Mouse (Mus musculus) cerebellum, adult 8-10 months (tissue): ENCODE results near the gene Apof.
"Not testable (repeated sequence)": the region's sequence is repeated elsewhere in the genome, so short reads cannot be mapped to it uniquely, and the experiment has no call there.

Experiments used
- DNase-seq: peaks from one replicate; pipeline ENCODE4 v3.0.0; 2022

Gene Apof

DNA sequence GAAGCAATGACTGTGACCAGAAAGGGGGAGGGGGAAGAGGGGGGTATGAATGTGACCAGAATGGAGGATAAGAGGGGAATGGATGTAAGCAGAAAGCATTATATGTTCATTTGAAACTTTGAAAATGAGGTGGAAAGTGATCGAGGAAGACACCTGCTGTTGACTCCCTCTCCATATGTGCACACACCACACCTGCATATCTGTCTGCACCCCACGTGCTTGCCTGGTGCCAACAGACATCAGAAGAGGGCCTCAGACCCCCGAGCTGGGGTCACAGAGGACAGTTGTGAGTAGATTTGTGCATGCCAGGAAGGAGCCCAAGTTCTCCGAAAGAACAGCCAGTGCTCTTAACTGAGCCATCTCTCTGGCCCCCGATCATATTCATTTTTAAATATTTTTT lies 8.5 kb upstream of the Apof start:
- DNase-seq, result no peak

DNA sequence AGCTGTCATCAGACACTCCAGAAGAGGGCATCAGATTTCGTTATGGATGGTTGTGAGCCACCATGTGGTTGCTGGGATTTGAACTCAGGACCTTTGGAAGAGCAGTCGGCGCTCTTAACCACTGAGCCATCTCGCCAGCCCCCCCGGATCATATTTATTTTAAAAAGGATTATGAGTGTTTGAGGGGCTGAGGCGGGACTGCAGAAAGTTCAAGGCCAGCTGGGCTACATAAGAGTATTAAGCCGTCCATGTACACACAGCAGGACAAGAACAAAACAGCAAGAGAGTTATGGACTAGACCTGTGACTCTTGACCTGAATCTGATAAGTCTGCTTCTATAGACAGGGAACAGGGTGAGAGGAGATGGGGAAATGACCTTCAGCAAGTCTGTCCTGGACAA lies 8.1 kb upstream of the Apof start:
- DNase-seq, result not testable (repeated sequence)

DNA sequence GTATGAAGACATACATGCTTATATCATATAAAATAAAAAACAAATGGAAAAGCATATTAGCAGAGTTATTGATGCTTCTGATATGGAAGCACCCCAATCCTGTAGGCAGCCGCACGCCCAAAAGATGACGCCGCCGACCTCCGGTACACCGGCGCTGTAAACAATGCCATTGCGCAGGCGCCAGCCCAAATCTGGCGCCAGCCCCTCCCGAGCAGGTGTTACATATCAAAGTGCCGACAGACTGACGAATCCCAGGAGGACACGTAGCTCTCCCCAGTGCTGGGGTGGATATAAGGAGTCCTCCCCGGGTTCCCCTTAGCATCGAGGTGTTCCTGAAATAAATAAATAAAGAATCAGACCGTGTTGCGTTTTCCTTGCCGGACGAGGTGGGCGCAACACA lies 6.2 kb upstream of the Apof start:
- no peak for DNase-seq

DNA sequence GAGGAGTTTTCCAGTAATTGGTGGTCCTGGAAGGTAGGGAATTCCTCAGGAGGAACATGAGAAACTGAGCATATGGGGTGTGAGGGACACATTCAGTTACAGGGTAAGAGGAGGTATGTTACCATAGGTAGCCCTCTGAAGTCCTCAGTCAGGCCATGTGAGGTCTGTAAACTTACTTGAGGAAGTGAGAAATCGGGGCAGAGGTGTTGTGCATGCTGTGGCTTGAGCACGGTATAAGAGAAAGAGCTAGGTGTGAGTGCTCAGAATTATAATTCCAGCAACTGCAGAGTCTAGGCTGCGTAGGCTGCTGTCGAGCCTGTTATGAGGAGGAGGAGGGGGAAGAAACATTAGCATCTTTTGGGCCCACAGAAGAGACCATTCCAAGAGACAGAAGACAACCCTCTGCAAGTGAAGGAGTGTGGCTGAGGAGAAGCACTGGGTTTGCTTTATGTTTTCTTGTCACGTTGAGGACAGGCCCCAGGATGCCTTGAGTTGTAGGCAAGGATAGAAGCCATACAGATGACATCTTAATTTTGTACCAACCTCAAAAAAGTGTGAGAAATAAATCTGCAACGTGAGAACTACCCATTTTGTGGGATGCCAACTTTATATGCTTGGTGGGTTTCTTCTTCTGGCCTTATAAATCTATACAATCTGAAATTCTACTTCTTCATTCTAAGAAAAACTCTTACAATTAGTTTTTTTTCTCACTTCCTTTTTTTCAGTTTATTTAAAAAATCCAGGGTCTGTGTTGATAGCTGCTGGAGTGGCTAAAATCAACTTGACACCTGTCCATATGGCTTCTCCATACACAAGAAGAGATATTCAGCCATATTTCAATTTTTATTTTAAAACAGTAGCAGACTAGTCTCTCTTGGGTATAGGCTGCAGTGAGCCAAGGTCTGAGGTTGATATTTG lies 4.8 kb upstream of the Apof start:
- DNase-seq, result no peak

DNA sequence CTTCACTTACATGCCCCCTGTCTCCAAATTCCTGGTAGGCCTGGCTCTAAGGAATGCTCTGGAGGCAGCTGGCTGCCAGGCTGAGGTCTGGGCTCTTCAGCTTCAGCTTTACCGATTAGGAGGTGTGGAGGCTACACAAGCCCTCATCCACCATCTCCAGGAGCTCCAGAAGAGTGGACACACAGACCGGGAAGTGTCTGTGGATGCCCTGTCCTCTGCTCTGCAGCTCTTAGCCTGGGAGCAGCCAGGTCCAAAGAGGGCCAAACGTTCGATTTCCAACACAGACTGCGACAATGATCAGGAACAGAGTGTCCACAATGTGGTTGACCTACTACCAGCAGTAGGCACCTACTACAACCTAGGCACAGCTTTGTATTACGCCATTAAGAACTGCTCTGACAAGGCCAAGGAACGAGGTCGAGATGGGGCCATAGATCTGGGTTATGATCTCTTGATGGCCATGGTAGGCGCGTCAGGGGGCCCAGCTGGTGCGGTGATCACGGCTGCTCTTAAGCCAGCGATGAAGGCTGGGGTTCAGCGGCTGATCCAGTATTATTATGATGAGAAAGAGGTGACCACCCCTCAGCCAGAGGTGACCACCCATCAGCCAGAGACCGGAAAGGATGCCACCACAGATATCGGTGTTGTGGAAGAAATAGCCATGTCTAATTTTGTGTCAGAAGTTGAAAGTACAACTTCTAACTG lies 887 bp downstream of the Apof start:
- DNase-seq, result no peak

DNA sequence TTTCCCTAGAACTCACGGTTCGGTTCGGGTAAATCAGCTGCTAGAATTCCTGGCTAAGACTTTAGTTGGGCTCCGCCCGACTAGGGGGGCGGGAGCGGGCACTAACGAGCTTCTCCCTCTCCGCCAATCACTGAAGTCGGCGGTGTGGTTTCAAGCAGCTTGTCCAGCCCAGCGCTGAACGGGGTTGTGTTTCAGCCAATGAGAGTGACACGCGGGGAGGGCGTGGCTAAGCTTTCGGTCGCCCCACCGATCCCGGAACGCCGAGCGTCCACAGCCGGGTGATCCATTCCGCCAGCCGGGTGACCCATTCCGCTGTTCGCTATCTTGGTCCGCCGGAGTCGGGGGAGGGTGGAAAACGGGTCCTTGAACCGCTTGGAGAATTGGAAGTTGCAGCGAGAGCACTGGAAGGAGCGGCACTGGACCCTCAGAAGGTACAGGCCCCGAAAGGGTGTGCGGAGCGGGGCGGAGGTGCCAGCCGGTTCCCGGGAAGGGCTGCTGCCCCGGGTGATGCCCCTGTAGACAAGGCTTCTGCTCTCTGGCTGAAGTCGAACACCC lies 1.9 kb downstream of the Apof start, which contains the start of gene Stat2:
Stat2 (plus strand) TSS at position 273 of the 555 bp plus-strand sequence.
- DNase-seq, result peak; percentile 95

DNA sequence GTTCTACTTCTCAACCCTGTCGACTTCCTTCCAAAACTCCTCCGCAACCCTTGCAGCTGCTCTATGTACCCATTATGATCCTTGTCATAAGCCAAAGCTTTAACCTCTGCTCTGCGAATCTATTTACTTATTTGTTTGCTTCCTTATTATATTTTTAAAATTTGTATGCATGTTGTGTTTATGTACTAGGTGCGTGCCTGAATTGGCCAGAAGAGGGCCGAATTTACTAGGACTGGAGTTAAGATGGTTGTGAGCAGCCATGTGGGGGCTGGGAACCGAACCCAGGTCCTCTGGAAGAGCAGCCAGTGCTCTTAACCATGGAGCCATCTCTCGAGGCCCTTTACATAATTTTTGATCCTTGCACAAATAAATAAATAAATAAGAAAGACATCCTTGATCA lies 2.4 kb downstream of the Apof start:
- DNase-seq, result no peak

DNA sequence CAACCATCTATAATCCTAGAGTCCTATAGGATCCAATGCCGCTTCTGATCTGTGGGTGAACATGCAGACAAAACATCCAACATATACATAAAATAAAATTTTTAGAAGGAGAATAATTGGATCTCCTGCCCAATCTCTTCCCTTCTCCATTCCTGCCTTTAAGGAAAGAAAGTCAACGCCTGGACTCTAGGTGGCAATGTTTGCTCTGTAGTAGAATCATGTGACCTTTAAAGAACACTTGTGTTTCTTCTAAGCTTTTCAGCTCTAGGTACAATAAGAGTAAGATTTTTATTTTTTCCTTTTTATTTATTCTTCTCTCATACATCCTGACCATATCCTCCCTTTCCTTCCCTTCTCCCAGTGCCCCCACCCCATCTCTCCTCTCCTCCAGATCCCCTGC lies 3.4 kb downstream of the Apof start:
- no peak for DNase-seq

DNA sequence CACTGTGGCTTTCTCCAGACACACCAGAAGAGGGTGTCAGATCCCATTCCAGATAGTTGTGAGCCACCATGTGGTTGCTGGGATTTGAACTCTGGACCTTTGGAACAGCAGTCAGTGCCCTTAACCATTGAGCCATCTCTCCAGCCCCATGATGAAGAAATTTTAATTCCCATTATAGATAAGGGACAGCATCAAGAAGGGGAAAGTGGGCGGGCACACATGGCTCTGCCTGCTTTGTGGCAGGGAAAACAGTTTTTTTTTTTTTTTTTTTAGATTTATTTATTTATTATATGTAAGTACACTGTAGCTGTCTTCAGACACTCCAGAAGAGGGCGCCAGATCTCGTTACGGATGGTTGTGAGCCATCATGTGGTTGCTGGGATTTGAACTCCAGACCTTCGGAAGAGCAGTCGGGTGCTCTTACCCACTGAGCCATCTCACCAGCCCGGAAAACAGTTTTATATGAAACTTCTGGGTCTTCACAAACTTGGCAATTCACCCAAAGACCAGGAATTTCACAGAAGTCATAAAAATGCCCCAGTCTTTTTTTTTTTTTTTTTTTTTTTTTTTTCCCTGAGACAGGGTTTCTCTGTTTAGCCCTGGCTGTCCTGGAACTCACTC lies 4.5 kb downstream of the Apof start:
- not testable (repeated sequence) for DNase-seq

DNA sequence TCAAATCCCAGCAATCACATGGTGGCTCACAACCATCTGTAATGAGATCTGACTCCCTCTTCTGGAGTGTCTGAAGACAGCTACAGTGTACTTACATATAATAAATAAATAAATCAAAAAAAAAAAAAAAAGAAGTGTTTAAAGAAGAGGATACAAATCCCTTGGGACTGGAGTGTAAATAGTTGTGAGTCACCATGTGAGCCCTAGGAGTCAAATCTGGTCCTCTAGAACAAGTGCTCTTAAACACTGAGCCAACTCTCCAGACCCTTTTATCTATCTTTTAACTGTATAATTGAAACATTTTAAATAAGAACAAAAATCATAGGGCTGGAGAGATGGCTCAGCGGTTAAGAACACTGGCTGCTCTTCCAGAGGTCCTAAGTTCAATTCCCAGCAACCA lies 6.9 kb downstream of the Apof start:
- not testable (repeated sequence) for DNase-seq

DNA sequence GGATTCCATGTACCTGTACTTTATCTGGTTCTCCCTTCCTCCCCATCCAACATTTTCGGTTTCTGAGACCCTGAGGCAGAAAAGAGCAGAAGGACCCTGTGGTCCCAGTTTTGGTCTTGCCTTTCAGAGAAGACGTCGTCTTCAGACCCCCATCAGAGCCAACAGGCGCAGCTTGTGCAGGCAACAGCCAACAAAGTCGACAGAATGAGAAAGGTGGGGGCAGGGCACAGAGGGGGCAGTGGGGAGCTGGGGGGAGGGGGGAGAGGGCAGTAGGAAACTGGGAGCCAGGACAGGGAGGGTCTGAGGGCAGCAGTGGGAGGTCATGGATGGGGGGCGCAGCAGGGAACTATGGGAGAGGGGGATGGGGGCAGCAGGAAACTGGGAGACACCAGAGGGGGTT lies 9.7 kb downstream of the Apof start:
- no peak for DNase-seq

DNA sequence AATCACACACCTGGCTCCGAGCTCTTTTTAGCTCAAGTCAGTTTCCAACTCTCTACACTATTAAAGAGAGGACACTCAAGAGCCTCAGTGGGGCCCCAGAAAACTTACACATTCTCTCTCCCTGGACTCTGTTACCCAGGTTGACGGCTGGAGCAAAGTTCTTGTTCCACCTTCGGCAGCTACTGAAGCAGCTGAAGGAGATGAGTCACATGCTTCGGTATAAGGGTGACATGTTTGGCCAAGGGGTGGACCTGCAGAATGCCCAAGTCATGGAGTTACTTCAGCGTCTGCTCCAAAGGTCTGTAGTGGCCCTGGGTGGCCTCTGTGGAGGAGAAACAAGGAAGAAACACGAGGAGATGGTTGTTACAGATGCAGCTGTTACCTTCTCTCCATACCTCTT lies 12.5 kb downstream of the Apof start:
- DNase-seq, result peak; percentile 13

DNA sequence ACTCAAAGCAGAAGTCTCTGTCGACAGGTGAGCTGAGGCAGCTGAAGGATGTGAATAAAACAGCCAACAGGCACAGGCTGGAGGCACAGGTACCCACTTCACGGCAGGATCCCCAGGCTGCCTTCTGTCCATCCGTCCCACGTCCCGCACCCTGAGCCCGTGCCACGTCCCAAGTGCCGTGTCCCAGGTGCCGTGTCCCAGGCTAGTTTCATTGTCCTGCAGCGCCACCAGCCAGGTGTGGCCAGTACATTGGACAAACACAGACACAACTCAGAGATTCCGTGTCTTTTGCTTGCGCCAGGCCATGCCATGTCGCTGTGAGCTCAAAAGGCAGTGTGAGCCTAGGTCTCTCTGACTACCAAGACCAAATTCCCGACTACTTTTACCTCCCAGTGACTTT lies 13.2 kb downstream of the Apof start:
- peak; percentile 35 for DNase-seq

DNA sequence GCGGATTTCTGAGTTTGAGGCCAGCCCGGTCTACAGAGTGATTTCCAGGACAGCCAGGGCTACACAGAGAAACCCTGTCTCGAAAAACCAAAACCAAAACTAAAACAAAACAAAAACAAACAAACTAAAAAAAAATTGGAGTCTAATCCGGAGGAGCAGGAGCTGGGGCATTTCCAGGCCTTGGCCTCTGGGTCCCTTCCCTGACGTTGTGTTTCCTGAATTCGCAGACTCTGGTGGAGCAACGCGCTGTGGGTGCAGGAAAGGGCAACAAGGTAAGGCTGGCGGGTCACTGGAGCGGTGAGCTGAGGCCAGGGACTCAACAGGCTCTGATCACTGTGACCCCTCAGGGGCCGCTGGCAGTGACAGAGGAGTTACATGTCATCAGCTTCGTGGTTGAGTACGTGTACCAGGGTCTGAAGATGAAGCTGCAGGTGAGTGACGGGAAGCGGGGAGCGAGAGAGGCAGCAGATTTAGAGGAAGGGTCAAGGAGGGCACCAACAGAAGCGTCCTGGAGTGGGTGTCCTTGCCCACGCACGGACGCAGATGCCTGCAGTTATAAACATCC lies 14.5 kb downstream of the Apof start:
- no peak for DNase-seq

DNA sequence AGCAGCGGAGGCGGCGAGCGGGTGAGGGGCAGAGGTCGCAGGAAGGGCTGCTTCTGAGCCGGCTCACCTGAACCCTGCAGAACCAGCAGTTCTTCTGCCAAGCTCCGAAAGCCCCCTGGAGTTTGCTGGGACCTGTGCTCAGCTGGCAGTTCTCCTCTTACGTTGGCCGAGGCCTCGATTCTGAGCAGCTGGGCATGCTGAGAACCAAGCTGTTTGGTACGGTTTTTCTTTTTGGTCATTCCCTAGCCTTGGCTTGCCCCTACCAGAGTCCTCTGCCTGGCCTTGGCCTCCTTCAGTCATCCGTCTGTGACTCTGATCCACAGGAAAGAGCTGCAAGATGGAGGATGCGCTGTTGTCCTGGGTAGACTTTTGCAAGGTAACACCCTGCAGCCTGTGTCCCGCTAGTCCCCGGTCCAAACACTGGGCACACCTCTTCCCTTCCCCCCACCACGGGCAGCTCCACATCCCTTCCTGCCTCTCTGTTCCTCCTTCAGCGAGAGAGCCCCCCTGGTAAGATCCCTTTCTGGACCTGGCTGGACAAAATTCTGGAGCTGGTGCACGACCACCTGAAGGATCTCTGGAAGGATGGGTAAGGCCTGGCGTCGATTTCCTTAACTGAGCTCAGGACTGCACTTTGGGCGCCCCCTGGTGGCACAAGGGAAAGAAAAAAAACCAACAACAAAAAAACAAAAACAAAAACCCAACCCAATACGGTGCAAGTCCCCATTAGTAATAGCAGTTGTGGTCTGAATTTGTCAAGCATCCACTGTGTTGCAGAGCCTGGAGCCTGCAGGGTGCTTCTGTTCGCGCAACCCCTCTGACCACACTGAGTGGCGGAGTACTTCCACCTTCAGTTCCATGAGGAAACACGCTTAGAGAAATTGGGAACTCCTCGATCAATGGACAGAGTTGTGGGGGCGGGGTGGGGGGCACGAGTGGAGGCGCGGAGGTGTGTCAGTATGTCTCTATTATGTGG lies 15.4 kb downstream of the Apof start:
- DNase-seq, result peak; percentile 96

DNA sequence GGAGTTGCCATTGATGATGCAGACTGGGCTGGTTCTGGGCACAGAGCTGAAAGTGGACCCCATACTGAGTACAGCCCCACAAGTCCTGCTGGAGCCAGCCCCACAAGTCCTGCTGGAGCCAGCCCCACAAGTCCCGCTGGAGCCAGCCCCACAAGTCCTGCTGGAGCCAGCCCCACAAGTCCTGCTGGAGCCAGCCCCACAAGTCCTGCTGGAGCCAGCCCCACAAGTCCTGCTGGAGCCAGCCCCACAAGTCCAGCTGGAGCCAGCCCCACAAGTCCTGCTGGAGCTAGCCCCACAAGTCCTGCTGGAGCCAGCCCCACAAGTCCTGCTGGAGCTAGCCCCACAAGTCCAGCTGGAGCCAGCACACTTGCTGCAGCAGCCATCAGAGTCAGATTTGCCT lies 22.1 kb downstream of the Apof start:
- not testable (repeated sequence) for DNase-seq

DNA sequence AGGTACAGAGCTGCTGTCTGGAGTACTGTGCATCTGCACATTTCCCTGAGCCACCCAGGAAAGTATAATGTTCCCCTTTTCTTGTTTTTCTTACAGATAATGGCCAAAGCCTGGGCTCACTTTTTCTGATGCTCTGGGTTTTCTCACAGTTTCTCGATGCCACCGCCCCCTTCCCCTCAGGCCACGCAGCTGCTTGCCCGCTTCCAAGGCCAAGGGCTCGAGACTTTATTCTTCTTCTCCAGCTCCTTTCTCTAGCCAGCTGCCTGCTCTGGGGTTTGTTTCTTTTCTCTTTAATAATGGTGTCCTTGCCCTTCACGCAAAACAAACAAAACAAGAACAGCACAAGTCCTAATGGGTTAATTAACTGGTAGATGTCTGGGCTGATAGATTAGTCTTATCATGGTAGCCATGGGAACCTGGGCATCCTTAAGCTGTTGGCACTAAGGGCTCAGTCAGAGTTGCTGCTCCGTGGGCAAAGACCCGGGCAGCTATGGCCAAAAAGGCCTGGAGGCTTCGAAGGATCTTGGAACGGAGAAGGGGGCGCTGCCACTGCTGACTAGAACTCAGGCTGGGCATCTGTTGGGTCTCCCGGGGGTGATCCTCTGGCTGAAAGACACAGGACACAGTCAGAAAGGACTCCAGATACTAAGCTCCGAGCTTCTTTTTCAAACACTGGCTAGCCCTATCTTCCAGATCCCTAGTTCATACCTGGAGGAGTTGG lies 28.1 kb downstream of the Apof start:
- DNase-seq, result no peak

DNA sequence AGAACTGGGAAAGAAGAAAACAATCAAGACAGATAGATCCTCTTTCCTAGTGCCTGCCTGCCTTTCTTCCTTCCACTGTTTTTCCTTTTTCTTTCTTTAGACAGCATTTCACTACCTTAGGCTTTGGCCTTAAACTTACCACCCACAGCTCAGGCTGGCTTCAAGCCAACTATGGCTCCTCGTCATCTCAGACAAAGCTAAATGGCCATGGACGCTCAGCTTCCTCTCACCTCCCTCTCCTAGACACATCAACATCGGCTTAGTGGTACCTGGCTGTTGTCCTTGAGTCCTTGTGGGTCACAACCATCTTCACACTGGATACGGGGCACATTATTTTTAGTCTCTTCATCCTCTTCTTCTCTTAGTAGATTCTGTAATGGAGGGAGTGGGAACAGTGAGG lies 28.8 kb downstream of the Apof start:
- DNase-seq, result peak; percentile 66

DNA sequence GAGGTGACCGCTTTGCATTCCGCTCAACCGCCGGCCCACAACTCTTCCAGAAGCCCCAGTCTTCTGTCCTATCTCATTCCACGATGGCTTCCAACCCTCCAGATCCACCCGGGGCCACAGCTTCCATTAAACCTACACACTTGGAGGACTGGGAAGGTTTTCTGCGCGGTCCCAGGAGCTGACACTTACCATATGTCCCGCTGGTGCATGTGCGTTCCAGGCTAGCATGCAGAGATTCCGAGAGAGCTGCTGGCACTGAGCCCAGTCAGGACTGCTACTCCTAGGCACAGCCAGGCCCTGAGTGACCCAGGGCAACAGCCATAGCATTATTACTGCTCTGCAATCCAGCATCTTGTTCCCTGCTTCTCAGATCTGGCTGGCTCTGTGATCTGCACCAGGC lies 29.2 kb downstream of the Apof start:
- DNase-seq, result peak; percentile 66

DNA sequence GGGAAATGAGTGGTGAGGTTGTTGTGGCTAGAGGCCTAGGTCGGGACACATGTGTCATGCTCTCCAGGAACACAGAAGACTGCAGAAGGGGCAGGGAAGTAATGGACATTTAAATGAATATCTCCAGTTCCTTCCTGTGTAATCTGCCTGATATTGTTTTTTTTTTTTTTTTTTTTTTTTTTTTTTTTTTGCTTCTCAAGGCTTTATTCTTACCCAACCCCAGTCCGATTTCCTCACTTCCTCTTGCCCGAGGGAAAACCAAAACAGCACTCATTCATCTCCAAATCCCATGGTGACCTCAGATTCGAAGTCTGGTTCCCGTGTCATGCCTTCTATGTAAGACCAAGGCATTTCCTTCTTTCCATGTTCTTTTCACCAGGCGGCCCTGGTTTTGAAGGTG lies 29.8 kb downstream of the Apof start:
- DNase-seq, result no peak

DNA sequence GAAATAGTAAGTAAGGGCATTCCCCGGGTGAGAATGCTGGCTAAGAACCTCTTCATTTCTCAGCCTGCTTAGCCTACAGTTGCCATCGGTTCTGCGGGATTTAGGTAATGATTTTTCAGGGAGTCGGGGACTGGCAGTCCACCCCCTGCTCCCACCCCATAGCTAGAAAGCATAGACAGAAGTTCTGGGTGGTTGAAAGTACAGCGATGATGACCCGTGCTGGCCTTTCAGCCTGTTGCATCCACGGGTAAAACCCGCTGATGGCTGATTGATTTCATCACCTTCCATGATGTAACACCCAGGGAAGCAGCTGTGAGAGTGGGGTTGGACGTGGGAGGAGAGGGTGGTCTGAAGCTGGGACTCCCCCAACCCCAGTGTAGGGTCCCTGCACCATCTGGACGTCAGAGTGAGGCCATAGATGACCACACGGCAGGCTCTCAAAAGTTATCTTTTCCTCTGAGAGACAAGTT lies 30.3 kb downstream of the Apof start, which contains the start of gene Il23a:
Il23a (minus strand) TSS at position 51 of the 470 bp plus-strand sequence.
- DNase-seq, result no peak
